Mouse (Mus musculus): ENCODE results near the gene Ldb2. TPM values are rescaled to one million over a fixed set of nuclear protein-coding genes. Genes with fewer than 3 reads are reported as not detected.

Ldb2 gene
- total and polyA plus RNA-seq, 2 experiments from 2014 or later, result 8.0 to 10.6 TPM

GRCm38 (mm10) chr5:44667383-44667782, 132.1 kb downstream of the Ldb2 start:
- Histone ChIP-seq H3K9ac (replicated peaks; ENCODE audit: low read depth, low read length) (no peak overlapping the region), H3K27ac (ENCODE audit: low read depth) (no peak overlapping the region), H3K4me2 (ENCODE audit: low read depth, low read length) (no peak overlapping the region), H3K9me3 (replicated peaks; ENCODE audit: control insufficient read depth, low read length) (no peaks in the 10 kb centered on the region), H3K27me3 (ENCODE audit: control insufficient read depth, insufficient read depth, low read length) (no peaks in the 10 kb centered on the region), H3K4me3 (ENCODE audit: low read depth, low read length) (no peak overlapping the region), H3K4me1 (ENCODE audit: control insufficient read depth, insufficient read depth) (no peaks in the 10 kb centered on the region), H3K36me3 (replicated peaks; ENCODE audit: control insufficient read depth, insufficient read depth, low read length) (no peaks in the 10 kb centered on the region)
- DNase-seq (ENCODE audit: low spot score) (no peak), ATAC-seq (ENCODE audit: insufficient read depth, low read depth) (no peak)
- no peak for TF ChIP-seq CTCF (IDR thresholded peaks at IDR 0.05; ENCODE audit: low read depth)
- no peak for TF ChIP-seq EP300 (IDR thresholded peaks at IDR 0.05; ENCODE audit: low read depth)
- WGBS, result 64% methylated on average over 10 of the region's 10 CpGs

DNA sequence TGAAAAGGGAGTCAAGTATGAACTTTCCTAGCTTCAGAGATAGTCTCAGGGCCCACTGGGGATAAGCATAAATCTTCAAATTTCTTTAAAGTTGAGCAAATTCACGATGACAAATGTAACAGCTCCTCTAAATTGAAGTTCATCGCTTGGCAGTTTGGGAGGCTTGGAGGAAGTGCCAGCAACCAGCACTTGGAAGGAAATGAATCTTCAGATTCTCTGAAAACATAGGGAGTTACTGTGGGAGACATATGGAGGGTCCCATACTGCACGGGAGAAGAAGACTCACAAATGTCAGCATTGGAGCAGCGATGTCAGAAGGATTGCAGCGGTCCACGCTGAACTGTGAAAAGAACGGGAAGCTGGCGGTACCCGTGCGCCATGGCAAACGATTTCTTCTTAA, 139.8 kb downstream of the Ldb2 start:
- DNase-seq (ENCODE audit: low spot score), result no peak
- Histone ChIP-seq H3K9me3 (replicated peaks; ENCODE audit: control insufficient read depth, low read length) (no peaks in the 10 kb centered on the region), H3K4me1 (ENCODE audit: control insufficient read depth, insufficient read depth) (no peaks in the 10 kb centered on the region), H3K9ac (replicated peaks; ENCODE audit: low read depth, low read length) (no peak overlapping the region), H3K27me3 (ENCODE audit: control insufficient read depth, insufficient read depth, low read length) (no peaks in the 10 kb centered on the region), H3K4me2 (ENCODE audit: low read depth, low read length) (no peak overlapping the region), H3K27ac (ENCODE audit: low read depth) (no peak overlapping the region), H3K36me3 (replicated peaks; ENCODE audit: control insufficient read depth, insufficient read depth, low read length) (no peaks in the 10 kb centered on the region), H3K4me3 (ENCODE audit: low read depth, low read length) (no peak overlapping the region)
- WGBS, result 80% methylated on average over 11 of the region's 11 CpGs
- ATAC-seq (ENCODE audit: insufficient read depth, low read depth), result no peak
- no peak for TF ChIP-seq EP300 (IDR thresholded peaks at IDR 0.05; ENCODE audit: low read depth)
- no peak for TF ChIP-seq CTCF (IDR thresholded peaks at IDR 0.05; ENCODE audit: low read depth)

- no peak overlapping the region for H3K27ac ChIP-seq (ENCODE audit: low read depth)
- 91% methylated on average over 1 of the region's 1 CpGs for WGBS
- H3K9ac ChIP-seq (replicated peaks; ENCODE audit: low read depth, low read length), result no peak overlapping the region
- no peak overlapping the region for H3K4me2 ChIP-seq (ENCODE audit: low read depth, low read length)
- H3K4me1 ChIP-seq (ENCODE audit: control insufficient read depth, insufficient read depth), result no peaks in the 10 kb centered on the region
- TF ChIP-seq EP300 (IDR thresholded peaks at IDR 0.05; ENCODE audit: low read depth), result no peak
- TF ChIP-seq CTCF (IDR thresholded peaks at IDR 0.05; ENCODE audit: low read depth), result peak; percentile 23; the same call in 1 of the 2 replicates
- DNase-seq (ENCODE audit: low spot score), result no peak
- no peaks in the 10 kb centered on the region for H3K36me3 ChIP-seq (replicated peaks; ENCODE audit: control insufficient read depth, insufficient read depth, low read length)
- no peak overlapping the region for H3K4me3 ChIP-seq (ENCODE audit: low read depth, low read length)
- no peaks in the 10 kb centered on the region for H3K27me3 ChIP-seq (ENCODE audit: control insufficient read depth, insufficient read depth, low read length)
- ATAC-seq (ENCODE audit: insufficient read depth, low read depth), result no peak
- H3K9me3 ChIP-seq (replicated peaks; ENCODE audit: control insufficient read depth, low read length), result no peaks in the 10 kb centered on the region
These were observed 142.8 kb downstream of the Ldb2 start for GRCm38 (mm10) chr5:44656707-44657106.

GRCm38 (mm10) chr5:44654403-44654802, 145.1 kb downstream of the Ldb2 start:
- Histone ChIP-seq H3K4me2 (ENCODE audit: low read depth, low read length) (no peak overlapping the region), H3K9ac (replicated peaks; ENCODE audit: low read depth, low read length) (no peak overlapping the region), H3K4me1 (ENCODE audit: control insufficient read depth, insufficient read depth) (no peaks in the 10 kb centered on the region), H3K27me3 (ENCODE audit: control insufficient read depth, insufficient read depth, low read length) (no peaks in the 10 kb centered on the region), H3K36me3 (replicated peaks; ENCODE audit: control insufficient read depth, insufficient read depth, low read length) (no peaks in the 10 kb centered on the region), H3K27ac (ENCODE audit: low read depth) (no peak overlapping the region), H3K9me3 (replicated peaks; ENCODE audit: control insufficient read depth, low read length) (no peaks in the 10 kb centered on the region), H3K4me3 (ENCODE audit: low read depth, low read length) (no peak overlapping the region)
- ATAC-seq (ENCODE audit: insufficient read depth, low read depth) (no peak), DNase-seq (ENCODE audit: low spot score) (no peak)
- no peak for TF ChIP-seq EP300 (IDR thresholded peaks at IDR 0.05; ENCODE audit: low read depth)
- TF ChIP-seq CTCF (IDR thresholded peaks at IDR 0.05; ENCODE audit: low read depth), result no peak
- 53% methylated on average over 9 of the region's 9 CpGs for WGBS

DNA sequence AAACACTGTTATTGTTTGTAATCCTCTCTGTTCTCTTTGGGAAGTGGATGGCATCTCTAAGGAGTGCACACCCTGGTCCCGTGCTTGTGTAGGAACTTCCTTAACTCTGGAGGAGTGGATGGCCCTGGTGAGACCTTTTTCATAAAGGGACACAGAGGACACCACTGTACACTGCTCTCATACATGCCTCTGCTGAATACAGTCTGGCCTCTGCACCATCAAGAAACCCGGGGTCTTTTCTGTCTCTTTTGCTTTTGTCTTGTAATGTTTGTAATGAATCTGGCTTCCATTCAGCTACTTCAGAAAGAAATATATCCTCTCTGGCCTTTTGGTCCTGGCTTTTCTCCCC, 152.7 kb downstream of the Ldb2 start:
- Histone ChIP-seq H3K9ac (replicated peaks; ENCODE audit: low read depth, low read length) (no peak overlapping the region), H3K4me3 (ENCODE audit: low read depth, low read length) (no peak overlapping the region), H3K9me3 (replicated peaks; ENCODE audit: control insufficient read depth, low read length) (no peaks in the 10 kb centered on the region), H3K27me3 (ENCODE audit: control insufficient read depth, insufficient read depth, low read length) (no peaks in the 10 kb centered on the region), H3K27ac (ENCODE audit: low read depth) (no peak overlapping the region), H3K4me1 (ENCODE audit: control insufficient read depth, insufficient read depth) (no peaks in the 10 kb centered on the region), H3K36me3 (replicated peaks; ENCODE audit: control insufficient read depth, insufficient read depth, low read length) (no peaks in the 10 kb centered on the region), H3K4me2 (ENCODE audit: low read depth, low read length) (no peak overlapping the region)
- ATAC-seq (ENCODE audit: insufficient read depth, low read depth), result no peak
- no peak for DNase-seq (ENCODE audit: low spot score)
- no peak for TF ChIP-seq EP300 (IDR thresholded peaks at IDR 0.05; ENCODE audit: low read depth)
- no peak for TF ChIP-seq CTCF (IDR thresholded peaks at IDR 0.05; ENCODE audit: low read depth)
- WGBS, result 61% methylated on average over 2 of the region's 2 CpGs
